Mouse (Mus musculus) R1 (cell line): ENCODE measurements around the gene Ttc7b.
A peak's percentile ranks its signal among the peaks of the same experiment; 100 is the strongest.

Experiments
- DNase-seq: peaks from one replicate; pipeline ENCODE4 v3.0.0-alpha.2; 2018; ENCODE audit warnings: low read depth, low spot score

Ttc7b gene

GRCm38 (mm10) chr12:100525939-100526338, 5.3 kb upstream of the Ttc7b start:
- DNase-seq: no peak

GRCm38 (mm10) chr12:100520077-100520793, 391 bp downstream of the Ttc7b start:
- DNase-seq: peak; percentile 49

GRCm38 (mm10) chr12:100519684-100520076, 946 bp downstream of the Ttc7b start:
- peak; percentile 64 for DNase-seq

DNA sequence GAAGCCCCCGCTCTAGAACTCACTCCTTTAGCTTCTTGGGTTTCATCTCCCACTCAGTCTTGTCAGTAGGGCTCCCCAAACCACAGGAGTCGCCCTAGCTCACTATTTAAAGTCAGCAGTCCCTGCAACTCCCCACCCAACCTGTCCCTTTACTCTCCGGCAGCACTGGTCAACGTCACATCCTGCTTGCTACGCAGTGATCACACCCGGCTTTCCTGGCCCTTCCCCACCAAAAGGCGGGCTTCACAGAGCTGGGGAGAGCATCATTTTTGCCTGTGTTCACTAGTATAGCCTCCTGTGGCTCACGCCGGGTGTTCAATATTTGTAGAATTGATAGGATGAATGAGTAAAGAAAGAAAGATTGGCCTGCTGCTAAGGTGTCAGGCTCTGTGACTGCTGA, 3.3 kb downstream of the Ttc7b start:
- no peak for DNase-seq

DNA sequence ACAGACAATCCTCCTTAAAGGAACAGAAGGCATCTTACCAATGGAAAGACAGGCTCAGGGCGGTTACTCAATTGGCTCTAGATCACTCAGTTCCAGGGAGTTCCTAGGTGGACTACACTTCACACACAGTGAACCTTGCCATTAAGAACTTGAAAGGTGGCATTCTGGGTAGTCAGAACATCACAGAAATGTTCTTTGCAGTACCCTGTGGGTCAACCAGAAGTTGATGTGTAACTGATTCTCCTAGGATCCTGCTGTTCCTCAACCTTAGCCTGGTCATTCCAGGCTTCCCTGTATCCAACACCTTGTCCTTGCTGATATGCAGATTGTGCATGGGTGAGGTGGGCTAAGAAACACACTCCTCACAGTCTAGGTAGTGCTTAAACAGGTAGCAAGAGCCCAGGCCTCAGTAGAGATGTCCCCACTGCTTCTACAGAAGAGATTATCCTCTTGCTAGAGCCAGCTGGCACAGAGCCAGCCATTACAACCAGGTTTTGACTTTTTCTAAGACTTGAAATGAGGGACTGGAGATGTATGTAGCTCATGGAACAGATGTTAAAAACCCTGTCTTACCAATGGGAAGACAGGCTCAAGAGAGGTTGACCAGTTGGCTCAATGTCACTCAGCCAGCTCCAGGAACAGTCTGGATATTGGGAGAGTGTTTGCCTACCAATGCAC, 4.3 kb downstream of the Ttc7b start:
- no peak for DNase-seq

DNA sequence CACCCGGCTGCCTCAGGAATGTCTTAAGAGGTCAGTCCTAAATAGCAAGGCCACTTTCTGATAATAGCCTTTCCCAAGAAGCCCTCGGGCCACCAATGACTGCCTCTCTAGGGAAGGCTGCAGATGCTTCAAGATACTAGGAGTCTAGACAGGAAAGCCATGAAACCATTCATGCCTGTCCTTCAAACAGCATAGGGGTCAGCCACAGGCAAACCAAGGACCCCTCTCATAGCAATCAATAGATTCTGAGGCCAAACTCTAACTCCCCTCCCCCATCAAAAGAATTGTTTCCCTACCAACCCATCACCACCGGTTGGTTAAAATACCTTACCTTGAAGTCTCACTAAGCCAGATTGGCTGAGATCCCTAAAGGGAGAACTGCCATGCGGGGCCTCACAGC, 5.1 kb downstream of the Ttc7b start:
- no peak for DNase-seq

DNA sequence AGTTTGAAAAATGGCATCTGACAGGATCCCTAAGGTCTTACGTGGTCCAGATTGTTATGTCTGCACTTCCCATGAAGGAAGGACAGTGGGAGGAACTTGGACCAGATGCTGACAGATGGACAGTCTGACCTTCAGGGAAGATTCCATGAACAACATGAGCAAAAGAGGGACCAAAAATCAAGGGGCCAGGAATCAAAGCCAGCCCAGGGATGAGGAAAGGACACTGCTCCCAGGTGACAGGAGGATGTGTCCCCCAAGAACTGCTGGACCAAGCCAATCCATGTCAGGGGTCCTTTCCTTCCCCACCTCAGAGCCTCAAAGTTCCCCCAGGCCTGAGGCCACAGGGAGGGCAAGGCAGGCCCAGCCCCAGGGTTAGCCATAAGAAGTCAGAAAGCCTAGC, 6.0 kb downstream of the Ttc7b start:
- no peak for DNase-seq

- peak; percentile 74 for DNase-seq
Measured at GRCm38 (mm10) chr12:100513131-100513530, 7.5 kb downstream of the Ttc7b start.

DNA sequence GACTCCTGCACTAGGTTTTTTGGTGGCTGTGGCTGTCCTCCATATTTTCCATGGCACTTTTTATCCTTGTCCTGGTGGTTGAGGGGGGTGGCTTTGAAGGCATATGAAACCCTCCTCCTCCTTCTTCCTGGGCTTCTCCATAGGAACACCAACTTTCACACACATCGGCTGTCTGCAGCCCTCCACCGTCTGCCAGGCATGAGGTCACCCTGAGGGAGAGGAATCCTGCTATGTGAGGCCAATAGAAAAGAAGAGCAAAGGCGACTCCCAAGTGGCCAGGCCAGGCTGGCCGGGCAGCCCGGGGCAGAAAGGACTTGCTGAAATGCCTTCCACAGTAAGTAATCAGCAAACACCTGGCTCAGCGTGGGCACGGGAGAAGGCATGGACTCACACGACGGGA, 8.0 kb downstream of the Ttc7b start:
- no peak for DNase-seq

DNA sequence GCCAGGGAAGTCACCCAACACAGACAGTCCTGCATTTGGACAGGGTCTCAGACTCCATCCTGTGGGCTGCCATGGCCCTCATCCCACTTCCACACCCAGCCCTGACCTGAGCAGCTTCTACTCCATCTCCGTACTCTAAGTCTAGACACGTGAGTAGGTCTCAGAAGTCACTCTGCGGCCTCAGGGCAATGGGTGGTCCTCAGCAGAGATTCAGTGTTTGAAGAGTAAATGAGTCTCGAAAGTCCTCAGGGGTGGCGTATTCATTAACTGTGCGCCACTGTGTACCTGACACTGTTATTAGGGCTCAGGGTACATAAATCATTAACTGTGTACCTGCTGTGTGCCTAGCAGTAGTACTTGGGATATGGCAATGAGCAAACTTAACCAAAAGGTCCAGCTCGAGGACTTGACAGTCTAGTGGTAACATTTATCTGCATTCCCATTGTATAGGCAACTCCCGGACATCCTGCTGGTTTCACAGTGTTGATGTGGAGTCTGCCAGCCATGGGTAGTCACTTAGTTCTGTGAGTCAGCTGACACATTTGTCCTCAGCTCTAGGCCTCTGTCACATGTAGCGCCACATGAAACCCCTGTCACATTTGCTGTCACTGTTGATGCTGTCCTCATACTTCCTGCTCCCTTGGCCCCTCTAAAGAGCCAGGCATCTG, 10.9 kb downstream of the Ttc7b start:
- DNase-seq: no peak

GRCm38 (mm10) chr12:100508668-100509067, 12.0 kb downstream of the Ttc7b start:
- DNase-seq: no peak

GRCm38 (mm10) chr12:100505484-100505883, 15.1 kb downstream of the Ttc7b start:
- DNase-seq: no peak

GRCm38 (mm10) chr12:100504585-100504984, 16.0 kb downstream of the Ttc7b start:
- no peak for DNase-seq

GRCm38 (mm10) chr12:100503659-100504058, 17.0 kb downstream of the Ttc7b start:
- no peak for DNase-seq

DNA sequence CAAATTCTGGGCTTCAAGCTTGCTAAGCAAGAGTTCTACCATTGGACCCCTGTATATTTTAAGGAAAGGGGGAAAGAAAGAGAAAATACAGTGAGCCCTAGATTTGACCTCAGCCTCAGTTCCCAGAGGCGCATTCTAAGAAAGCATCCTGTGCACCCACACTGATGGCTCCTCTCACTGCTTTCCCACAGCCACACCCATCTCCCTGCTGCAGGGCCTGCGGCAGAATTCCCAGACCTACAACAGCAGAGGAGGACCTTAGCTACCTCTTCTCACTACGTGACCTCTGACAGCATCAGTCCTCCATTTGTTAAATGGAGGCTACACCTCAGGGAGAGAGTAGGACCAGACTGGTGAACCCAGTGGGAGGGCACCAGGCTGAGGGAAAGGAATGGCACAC, 18.1 kb downstream of the Ttc7b start:
- no peak for DNase-seq

DNA sequence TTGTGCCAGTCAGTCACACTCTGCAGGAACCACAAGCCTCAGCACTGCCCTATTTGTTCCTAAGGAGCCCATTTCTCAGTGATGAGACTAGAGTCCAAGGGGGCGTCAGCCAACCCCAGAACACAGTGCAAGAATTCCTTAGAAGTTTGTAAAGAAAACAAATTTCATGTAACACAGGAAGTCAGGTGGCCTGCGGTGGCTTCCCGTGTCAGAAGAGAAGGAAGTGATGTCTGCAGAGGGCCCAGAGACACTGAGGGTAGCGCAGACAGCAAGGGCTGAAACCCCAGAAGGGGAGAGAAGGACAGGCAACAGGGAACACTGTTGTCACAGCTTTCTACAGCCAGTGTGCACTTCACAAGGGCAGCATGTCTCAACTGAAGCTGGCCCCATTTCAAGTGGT, 19.4 kb downstream of the Ttc7b start:
- DNase-seq: no peak

GRCm38 (mm10) chr12:100499469-100499868, 21.2 kb downstream of the Ttc7b start:
- DNase-seq: no peak

DNA sequence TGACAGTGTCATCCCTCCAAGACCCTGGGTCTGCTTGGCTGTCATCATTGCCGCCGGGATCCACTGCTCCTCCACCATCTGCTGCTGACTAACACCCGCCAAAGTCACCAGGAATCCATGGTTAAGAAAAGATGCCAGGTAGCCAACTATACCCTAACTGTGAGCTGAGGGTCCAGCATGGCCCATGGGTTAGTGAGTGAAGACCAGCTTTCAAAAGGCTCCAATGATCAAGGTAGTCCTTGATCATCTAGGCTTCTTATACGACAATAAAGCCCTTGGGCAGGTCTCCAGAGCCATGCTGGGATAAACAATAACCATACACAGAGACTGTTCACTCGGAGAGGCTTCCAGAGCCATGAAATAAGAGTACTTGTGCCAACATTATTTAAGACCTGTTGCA, 22.6 kb downstream of the Ttc7b start:
- no peak for DNase-seq

DNA sequence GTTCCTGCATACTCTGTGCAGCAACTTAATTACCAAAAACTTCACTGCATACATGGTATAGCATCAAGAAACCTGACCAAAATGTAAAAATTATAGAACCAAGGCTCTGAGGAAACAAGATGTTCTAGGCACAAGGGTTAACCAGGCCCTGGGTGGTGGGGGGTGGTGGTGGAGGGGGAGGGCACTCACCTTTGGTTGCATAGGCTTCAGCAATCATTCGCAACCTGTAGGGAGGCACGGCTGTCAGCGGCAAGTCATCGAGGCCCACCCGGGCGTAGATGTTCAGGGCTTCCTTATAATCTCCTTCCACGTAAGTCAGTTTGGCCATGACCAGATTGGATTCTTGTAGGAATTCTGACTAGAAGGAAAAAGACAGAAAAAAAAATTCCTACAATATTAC, 25.5 kb downstream of the Ttc7b start:
- DNase-seq: no peak

DNA sequence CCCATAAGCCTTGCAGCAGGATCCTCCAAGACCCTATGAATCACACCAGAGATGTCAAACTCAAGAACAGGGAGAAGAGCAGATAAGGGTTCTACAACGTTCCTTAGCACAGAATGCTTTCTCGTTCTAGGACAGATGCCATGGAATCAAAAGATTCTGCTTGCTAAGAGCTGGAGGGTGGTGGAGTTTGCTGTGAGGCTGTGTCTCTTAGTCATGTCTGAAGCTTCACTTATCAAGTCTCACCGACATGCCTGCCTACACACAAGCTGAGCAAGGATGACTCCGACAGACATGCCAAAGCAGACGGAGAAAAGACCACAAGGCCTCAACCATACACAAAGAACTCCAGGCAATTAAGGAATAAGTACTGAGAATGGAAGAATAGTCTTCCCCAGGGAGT, 27.4 kb downstream of the Ttc7b start:
- DNase-seq: no peak

GRCm38 (mm10) chr12:100492676-100493075, 27.9 kb downstream of the Ttc7b start:
- no peak for DNase-seq

DNA sequence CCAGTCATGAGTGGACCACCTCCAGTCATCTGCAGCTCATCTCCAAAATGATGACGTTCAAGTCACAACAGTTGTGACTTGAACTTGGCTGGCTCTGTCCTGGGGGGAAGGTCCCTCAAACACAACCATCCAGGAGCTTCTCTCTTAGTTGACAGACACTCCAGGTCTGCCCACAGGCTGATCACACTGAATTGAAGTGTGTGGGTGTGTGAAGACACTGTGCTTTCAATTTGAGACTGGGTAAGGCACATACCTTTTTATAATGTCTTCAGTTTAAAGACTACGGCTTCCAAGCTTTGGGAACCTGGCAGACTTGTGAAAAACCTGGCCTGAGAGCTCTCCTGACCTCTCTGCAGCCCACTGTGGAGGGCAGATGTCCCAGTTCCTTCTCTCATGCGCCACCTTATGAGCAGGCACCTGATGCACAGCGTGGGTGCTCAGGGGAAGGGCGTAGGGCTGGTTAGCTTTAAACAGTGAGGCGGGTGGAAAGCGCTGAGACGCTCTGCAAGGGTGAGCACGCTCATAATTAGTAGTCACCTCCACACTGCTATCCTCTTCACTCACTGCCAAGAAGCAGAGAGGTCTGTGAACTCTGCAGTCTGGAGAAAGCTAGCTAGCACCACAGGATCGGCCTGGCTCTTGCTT, 28.5 kb downstream of the Ttc7b start:
- DNase-seq: no peak
